Mouse (Mus musculus) adrenal gland, postnatal 4 days (tissue): Measurements from ENCODE around the gene Rarres2. TPM values are rescaled to one million over a fixed set of nuclear protein-coding genes. Genes with fewer than 3 reads are reported as not detected.
A peak's percentile ranks its signal among the peaks of the same experiment; 100 is the strongest.
"Not testable (repeated sequence)": the region's sequence is repeated elsewhere in the genome, so short reads cannot be mapped to it uniquely, and the experiment has no call there.

Experiments used
- DNase-seq, 2 experiments: peaks; one replicate each; pipeline ENCODE4 v3.0.0; 2021 to 2022; ENCODE audit warnings: low spot score in 2 of 2, mixed read lengths in 2 of 2
- total RNA-seq, 2 experiments: library from RNA; stranded (reverse); gene quantifications; 2 replicates each; pipeline ENCODE4 v1.2.3; 2021

Rarres2 gene
- total RNA-seq, 2 experiments from 2014 or later = 82.0 to 161 TPM

DNA sequence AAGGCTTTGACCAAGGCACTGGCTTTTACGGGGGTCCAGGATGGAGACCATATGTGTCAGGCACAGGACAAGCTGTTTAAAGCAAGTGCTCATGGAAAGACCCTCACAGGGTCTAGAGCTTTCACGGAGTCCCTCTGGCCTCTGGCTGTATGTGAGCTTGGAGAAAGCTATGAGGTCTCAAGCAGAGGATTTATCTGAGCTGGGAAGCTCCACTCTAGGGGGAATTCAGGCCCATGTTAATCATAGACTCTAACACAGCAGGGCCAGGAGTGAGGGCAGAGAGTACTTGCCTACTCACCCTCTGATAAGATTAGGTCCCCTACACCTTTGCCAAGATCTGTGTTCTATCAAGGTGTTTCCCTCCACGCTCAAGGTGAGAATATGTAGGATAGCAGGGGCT, 30.0 kb downstream of the Rarres2 start:
- no peak for DNase-seq

DNA sequence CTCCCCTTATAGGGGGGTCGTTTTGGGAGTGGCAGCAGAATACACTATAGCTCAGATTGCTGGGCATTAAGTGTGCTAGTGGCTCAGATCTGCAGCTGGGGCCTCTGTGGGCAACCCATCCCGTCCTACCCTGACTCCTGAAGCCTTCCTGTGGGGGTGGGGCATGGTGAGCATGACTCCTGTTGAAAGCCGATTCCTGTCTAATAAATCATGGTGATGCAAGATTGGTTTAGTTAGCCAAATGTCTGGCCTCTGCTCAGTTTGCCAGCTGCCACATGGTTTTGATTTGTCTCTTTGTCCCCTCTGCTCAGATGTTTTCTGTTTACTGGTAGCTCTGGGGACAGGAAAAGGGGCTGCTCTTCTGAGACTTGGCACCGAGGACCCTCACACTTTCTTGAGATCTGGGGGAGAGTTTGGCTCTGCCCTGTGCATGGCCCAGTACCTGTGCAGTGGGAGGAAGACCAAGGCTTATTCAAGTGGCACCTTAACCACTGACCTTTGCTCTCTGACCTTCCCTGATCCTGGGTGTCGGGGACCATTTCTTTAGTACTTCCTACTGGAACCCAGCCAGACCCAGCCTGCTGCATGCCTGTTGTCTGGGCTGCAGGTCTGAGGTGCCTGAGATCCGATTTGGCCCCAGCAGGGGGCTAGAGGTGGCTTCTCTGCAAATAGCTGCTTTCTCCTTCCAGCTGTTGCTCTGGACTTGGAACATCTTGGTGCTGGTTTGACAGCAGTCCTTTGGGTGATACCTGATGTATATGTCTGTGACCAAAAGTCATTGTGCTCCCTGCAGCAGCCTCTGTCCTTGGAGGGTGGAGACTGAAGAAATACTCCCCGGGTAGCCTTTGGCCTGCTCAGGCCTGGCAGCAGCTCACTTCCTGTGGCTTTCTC, 30.8 kb downstream of the Rarres2 start:
- DNase-seq = peak in 1 of 2 experiments; percentile 39

DNA sequence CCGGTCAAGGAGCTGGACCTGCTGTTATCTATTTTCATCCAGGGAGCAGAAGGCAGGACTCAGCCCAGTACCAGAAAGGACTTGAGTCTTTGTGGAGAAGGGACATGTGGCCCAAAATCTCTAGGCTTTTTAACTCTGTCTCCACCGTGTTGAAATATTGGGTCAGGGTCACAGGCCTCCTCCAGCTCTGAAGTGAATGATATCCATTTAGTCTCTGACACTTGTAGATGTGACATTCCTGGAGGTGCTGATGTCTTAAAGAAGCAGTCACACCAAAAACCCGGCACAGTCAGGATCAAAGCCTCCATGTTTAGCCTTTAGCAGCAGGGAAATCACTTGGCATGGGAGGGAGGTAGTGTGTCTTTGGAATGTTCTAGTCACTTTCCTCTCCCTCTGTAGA, 31.9 kb downstream of the Rarres2 start:
- DNase-seq = no peak

DNA sequence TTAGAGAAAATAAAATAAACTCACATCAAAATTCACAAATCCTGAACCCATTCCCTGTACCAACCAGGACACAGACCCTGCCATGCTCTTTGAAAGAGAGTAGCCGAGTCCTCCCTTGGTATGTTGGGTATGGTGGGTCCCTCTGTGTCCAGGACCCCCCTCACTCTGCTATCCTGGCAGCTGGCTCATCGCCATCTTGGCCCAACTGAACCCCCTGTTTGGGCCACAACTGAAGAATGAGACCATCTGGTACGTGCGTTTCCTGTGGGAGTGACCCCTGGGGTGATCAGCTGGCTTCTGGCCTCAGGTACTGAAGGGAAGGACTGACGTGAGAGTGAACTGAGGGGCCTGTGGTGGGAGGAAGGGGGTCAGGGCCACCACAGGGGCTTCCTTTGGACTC, 32.7 kb downstream of the Rarres2 start:
- no peak for DNase-seq

DNA sequence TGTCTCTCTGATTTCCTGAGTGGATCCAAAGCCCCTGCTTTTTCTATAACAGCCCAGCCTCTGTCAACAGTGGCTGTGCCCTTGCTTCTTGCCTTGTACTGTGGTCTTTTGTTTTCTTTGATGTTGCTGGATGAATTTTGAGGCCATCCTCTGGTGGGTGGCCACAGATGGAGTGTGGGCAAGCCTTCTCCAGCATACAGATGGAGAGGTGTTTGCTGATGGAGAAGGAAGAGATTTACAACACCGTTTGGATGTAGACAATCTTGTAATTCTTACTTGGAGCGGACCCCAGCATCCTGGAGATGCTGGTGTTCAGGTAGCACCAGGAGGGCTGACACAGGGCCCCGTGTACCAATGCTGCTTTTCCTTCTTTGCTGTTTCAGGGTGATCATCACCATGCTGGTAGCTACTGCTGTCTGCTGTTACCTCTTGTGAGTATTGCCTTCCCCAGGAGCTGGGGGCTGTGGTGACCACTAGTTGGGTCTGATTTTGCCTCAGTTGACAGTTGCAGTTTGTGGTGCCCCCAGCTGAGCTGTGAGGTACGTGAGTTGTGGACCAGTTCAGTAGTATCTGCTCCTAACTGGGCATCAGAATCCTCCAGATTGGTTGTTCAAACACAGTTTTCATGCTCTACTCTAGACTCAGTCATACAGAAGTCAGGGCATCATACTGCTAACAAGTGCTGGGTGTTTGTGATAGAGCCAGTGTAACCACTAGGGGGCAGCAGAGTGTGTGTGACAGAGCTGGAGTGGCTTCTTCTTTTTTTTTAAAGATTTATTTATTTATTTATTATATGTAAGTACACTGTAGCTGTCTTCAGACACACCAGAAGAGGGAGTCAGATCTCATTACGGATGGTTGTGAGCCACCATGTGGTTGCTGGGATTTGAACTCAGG, 33.5 kb downstream of the Rarres2 start:
- DNase-seq = peak in 1 of 2 experiments; percentile 58

DNA sequence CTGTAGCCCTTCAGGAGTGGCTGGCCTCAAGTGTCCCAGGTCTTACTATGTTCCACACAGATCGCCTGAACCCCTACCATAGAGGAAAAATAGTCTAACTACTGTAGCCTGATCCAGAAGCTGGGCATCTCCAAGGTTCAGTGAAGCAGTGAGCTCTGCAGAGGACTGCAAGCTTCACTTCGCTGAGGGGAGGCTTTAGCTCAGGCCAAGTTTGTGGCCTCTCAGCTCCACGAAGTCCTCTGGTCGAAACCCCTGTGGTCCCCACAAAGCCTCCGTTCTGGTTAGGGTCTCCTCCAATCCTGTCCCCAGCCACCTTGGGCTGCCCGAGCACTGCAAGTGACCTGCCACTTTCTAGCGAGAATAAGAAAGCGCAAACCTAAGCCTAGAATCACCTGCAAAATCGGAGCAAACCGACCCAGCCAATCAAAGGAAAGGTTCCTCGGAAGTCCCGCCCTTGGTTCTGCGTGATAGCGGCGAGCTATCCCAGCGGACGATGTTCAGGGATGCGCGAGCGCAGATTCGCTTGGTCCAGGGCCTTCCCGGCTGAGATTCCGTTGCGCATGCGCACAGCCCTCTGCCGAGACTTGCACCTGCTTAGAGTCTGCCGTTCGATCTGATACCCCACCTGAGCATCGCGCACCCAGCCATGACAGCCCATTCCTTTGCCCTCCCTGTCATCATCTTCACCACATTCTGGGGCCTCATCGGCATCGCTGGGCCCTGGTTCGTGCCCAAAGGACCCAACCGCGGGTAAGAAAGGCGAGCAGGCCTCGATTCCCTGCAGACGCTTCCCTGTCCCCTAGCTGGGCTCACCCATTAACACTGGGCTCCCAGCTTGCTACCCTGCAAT, 35.3 kb downstream of the Rarres2 start, which contains the start of gene Atp6v0e2:
Gene Atp6v0e2, plus strand, starts transcription at position 511 of the 850 bp plus-strand sequence.
- peak in 1 of 2 experiments; percentile 62 for DNase-seq

DNA sequence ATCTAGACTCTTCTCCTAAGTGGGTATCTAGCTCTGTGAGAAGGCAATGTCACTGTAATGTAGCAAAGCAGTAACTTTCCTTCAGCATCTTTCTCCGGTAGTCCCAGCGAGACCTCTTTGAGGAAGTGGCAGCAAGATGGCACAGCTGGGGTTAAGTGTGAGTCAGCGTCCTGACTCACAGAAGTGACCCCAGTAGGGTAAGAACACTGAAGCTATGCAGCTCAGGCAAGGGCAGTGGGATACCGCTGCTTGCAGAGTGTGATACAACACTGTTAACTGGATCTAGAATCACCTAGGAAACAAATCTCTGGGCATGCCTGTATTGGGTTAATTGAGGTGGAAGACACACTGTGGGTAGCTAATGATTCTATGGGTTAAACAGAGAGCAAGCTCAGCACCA, 36.5 kb downstream of the Rarres2 start:
- DNase-seq = no peak

DNA sequence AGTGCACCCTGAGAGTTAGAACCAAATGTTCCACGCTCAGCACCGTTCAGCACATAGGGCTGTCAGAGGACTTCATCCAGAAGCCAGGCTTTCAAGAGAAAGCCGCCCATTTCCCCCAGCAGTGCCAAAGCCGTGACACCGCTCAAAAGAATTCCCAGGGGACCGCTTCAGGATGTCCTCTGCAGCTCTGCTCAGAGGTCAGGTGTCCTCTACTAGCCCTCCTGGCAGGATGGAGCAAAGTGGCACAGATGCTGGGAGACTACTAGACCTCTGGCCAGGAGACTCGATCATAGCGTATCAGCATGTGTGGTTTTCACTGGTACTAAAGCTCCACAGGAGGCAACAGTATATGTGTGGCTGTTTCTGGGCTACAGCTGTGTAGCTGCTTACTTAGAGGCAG, 37.7 kb downstream of the Rarres2 start:
- no peak for DNase-seq

DNA sequence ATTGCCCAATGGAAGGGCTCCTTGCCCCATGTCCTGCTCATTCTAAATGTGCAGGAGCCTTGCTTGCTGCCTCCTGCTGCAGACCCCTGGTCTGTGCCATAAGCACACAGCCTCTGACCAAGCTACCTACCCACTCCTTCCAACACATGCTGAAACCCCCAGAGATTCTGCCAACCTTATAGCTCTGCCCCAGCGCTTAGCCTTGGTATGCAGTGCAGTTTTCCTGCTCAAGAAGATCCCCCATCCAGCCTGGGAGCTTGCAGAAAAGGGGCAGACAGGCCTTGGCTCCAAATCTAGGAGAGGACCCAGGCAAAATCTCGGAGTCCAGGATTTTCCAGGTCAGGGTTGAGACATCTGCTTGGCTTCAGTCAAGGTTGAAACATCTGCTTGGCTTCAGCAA, 39.1 kb downstream of the Rarres2 start:
- no peak for DNase-seq

DNA sequence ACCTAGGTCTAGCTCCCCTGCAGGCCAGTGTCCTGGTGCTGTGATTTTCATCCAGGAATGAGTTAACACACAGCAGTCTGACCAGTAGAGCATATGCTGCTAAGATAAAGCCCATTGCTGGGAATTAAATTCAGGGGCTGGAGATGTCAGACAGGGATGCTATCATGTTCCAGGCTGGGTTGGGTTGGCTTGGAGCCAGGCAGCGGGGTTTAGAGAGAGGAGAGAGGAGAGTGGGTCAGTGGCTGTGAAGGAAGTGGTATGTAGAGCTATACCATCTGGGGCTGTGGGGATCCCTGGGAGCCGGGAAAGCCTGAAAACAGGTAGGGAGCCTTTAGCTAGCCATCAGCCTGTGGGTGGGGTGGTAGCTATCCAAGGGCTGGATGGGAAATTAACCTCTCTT, 41.7 kb downstream of the Rarres2 start:
- DNase-seq = no peak

DNA sequence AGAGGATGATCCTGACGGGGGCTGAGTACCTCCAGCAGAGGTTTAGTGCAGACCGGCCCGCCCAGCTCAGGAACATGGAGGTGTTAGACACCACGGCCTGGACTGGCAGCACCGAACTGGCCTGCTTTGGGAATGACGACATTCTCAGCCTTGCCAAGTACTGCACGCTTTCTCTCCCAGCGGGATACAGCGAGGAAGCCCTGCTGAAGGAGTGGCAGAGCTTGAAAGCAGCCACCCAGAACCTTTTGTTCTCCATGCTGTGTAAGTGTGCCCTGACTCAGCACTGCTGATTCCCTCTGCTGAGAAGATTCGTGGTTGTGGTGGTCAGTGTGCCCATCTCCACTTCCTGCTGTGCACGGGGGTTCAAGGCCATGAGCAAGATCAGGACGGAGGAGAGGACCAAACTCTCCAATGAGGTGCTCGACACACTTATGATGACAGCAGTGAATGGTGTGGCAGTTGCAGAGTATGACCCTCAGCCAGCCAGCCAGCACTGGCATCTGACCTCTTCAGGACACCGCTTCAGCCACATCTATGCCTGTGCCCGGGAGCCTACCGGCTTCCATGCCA, 42.6 kb downstream of the Rarres2 start:
- no peak for DNase-seq

DNA sequence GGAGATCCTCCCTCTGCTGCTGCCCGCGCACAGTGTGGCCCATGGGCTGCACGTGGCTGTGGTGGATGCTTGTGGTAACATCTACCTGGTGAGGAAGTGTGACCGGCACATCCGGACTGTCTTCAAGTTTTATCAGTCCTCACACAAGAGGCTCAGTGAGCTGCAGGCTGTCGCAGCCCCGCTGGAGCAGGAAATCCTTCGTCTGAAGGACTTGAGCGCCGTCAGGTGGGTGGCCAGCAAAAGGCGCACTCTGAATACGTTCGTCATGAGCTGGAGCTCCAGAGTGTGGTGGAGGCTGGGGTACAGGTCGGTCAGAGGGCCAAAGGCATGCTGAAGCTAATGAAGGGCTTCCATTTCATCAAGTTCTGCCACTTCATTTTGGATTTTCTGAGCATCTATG, 43.3 kb downstream of the Rarres2 start:
- DNase-seq = no peak

DNA sequence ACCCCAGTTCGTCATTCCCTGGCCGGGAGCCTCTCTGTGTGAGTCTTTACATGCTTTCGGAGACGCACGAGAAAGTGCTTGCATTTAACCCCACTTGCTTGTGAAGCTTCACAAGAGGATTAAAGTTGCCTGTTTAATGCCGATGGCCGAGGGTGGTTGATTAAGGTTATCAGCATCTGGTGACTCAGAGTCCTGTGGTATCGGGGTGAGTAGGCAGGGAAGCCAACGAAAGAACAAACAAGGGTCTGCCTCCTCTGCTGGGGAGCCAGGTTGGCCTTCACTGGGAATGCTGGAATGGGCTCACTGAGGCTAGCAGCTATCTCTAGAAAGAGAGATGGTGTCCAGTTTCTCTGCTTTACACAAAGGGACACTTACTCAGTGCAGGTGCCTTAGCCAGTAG, 44.7 kb downstream of the Rarres2 start:
- no peak for DNase-seq

DNA sequence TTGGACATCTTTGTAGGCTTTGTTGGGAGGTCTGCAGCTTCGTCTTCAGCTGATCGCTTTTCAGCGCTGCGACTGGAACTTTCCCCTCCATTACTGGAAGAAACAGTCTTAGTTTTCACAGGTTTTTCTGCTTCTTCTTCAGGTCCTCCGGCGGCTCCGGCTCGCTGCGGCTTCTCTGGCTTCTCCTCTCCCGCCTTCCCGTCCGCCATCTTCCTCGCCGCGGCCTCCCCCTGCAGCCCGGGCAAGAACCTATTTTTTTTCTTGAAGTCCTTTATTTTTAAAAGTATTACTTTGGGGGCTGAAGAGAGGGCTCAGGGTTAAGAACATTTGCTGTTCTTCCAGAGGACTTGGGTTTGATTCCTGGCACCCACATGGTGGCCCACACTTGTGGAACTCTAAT, 47.7 kb downstream of the Rarres2 start:
- DNase-seq = not testable (repeated sequence)

Other genes starting within 250 kb of the Rarres2 start
- gene Krba1, start 177.2 kb downstream of the Rarres2 start, total RNA-seq = 10 to 100 TPM; 47.5 to 50.8 TPM
- gene Zfp467, start 127.0 kb downstream of the Rarres2 start, total RNA-seq = 10 to 100 TPM; 64.1 to 64.7 TPM
- gene Sspo, start 124.6 kb downstream of the Rarres2 start, total RNA-seq = 1 to 10 TPM; 2.6 to 4.0 TPM
- gene Atp6v0e2, start 35.2 kb downstream of the Rarres2 start, total RNA-seq = 10 to 100 TPM; 55.8 to 57.0 TPM
- 10 to 100 TPM; 42.8 to 43.5 TPM for gene Lrrc61, start 18.0 kb downstream of the Rarres2 start, total RNA-seq
- not detected for gene Gm45021, start 16.8 kb upstream of the Rarres2 start, total RNA-seq
- 10 to 100 TPM; 59.7 to 61.5 TPM for gene Repin1, start 21.1 kb upstream of the Rarres2 start, total RNA-seq
- 1 to 10 TPM in 1 of 2 experiments, not detected in 1; 2.0 TPM for gene Gm44965, start 21.2 kb upstream of the Rarres2 start, total RNA-seq
- 10 to 100 TPM in 1 of 2 experiments, 1 to 10 TPM in 1; 7.8 to 10.0 TPM for gene Zfp775, start 29.3 kb upstream of the Rarres2 start, total RNA-seq
- 1 to 10 TPM; 2.1 to 3.3 TPM for gene AI854703, start 54.0 kb upstream of the Rarres2 start, total RNA-seq
- 10 to 100 TPM; 10.8 to 12.0 TPM for gene Gimap8, start 74.4 kb upstream of the Rarres2 start, total RNA-seq
- gene Gimap9, start 103.3 kb upstream of the Rarres2 start, total RNA-seq = 1 to 10 TPM; 7.2 to 9.3 TPM
- gene Gimap4, start 111.8 kb upstream of the Rarres2 start, total RNA-seq = 10 to 100 TPM; 40.8 to 48.9 TPM
- 10 to 100 TPM; 70.3 to 72.9 TPM for gene Gimap6, start 135.4 kb upstream of the Rarres2 start, total RNA-seq
- gene Gm28053, start 145.8 kb upstream of the Rarres2 start, total RNA-seq = 1 to 10 TPM; 2.8 to 6.3 TPM
- gene Gimap7, start 145.8 kb upstream of the Rarres2 start, total RNA-seq = not detected
- gene Gimap1, start 166.3 kb upstream of the Rarres2 start, total RNA-seq = 10 to 100 TPM; 16.3 to 18.0 TPM
- gene Gimap5, start 173.4 kb upstream of the Rarres2 start, total RNA-seq = 10 to 100 TPM; 19.9 to 24.1 TPM
- gene Gimap3, start 198.1 kb upstream of the Rarres2 start, total RNA-seq = 1 to 10 TPM in 1 of 2 experiments, under 1 TPM in 1; 0.81 to 1.2 TPM